Mouse (Mus musculus) heart, postnatal 25 days (tissue): ENCODE measurements around the gene Bcar3. TPM values are rescaled to one million over a fixed set of nuclear protein-coding genes. Genes with fewer than 3 reads are reported as not detected.

Experiments used
- DNase-seq: peaks from one replicate; pipeline ENCODE4 v3.0.0; 2022; ENCODE audit warnings: low spot score
- intact Hi-C: fragments of 180-260 bp; cut with DNase I; formaldehyde crosslinking; loops from one replicate; pipeline ENCODE4 v1.15.1; 2025
- total RNA-seq, 2 experiments: library from RNA; stranded (reverse); gene quantifications; 2 replicates each; pipeline ENCODE4 v1.2.3; 2021

The Bcar3 gene
- total RNA-seq, 2 experiments from 2014 or later = 6.4 to 7.2 TPM

DNA sequence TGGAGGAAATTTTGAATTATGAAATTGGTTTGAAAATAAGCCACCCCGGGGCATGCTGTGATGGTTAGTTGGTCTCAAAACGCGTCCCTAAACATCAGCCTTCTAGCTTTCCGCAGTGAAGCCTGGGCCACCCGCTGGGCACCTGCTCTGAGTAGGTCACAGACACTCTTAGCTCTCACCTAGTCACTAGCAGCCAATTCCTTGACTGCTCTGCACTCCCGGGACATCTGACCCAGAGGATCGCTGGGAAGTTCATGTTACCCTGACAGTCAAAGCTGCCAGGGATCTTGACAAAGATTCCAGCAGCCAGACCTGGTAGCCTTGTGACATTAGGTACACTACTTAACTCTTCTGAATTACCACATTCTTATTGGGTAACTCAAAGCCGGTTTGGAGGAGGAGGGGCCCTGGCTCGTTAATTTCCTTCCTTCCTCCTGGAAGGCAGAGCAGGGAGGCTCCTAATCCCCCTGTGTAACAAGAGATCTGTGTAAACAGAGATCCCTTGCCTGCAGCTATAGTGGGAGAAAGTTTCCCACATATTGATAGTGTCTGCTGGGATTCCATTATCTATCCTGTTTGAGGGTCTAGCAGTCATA, 139.0 kb downstream of the Bcar3 start:
- intact Hi-C loops = no loop called here
- DNase-seq = no peak

DNA sequence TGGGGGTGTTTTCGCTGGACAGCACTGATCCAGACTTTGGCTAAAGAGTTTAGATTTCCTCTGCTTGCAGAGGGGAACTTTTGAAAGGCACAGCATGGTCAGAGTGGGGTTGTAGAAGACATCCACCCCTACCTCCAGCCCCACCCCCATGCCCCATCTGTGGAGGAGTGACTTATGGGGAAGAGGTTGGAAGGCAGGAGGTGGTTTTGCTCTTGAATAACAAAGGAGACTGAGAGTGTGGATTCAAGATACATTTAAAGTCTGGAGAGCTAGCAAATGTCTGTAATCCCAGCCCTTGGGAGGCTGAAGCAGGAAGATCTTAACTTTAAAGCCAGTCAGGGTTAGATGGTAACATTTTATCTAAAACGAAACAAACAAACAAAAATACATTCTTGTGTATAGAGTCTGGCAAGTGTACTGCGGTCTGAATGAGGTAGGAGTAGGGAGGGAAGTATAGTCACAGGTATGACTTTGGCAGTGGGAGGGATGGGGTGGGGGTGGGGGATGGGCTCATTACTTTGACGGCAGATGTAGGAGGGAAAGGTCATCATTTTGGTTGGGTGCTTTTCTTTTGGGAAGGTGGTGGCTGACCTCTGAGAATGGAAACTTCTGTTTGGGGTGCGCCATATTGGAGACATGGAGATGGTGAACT, 140.2 kb downstream of the Bcar3 start:
- intact Hi-C loops = no loop called here
- DNase-seq = no peak

DNA sequence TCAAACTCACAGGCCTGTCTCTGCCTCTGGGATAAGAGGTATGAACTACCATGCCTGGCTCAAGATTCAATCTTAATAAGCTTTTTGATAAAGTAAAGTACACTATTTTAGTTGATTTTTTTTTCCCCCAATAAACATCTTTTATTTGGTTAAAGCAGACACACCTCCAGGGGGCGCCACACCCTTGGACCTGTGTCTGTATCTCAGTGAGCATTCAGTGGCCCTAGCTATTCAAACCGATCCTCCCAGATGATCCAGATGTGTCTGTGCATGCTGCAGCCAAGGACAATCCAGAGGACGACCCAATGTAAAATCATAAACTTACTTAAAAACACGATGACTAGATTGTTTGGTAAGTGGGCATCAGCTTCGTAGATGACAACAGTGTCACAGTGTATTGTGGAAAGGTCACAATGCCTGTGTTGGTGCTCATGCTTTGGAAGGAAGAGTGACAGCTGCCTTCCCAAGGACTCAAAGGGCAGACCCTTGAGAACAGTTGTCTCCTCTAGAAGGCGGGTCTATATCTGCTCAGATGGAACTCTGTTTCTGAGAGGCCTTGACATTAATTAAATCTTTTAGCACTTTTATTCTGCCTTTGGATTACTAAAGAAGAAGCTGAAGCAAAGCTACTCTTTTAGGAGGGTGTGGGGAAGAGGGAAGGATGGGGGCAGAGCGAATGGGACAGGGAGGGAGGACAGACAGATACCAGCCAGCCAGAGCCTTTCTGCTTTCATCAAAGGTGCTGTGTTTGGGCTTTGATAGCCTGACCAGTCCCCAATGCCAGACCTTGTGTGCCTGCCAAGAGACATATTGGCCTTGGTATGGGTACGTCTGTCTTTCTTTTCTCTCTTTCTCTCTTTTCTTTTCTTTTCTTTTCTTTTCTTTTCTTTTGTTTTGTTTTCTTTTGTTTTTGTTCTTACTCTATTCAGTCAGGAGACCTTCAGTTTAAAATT, 141.3 kb downstream of the Bcar3 start:
- DNase-seq = no peak
- intact Hi-C loops = no loop called here

DNA sequence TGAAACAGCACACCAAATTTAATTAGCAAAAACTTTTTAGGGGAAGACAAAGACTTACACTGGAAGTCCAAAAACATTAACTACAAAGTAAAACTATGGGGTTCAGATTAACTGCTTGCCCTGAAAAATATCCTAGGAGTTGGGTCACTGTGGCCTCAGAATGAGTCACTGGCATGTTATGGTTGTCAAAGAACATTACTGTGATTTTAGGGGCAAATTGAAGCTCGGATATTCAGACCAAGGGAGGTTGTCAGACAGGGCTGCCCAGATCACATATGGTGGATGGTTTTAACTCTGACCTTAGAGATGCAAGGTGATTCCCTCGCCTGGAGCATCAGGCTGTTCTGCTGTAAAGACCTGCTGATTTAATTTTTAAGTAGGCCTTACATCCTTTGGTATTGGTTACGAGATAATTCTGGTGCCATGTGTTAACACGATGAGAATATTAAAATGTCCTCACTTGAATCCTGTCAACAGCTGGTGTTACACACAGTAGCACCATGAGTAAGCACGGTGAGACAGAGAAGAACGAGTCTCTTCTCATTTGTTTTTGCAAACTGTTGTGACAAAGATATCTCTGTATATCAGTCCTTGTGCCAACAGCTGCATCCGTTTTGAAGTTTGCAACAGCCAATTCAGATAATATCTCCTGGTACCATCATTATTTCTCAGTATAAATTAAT, 144.3 kb downstream of the Bcar3 start:
- intact Hi-C loops = no loop called here
- no peak for DNase-seq

DNA sequence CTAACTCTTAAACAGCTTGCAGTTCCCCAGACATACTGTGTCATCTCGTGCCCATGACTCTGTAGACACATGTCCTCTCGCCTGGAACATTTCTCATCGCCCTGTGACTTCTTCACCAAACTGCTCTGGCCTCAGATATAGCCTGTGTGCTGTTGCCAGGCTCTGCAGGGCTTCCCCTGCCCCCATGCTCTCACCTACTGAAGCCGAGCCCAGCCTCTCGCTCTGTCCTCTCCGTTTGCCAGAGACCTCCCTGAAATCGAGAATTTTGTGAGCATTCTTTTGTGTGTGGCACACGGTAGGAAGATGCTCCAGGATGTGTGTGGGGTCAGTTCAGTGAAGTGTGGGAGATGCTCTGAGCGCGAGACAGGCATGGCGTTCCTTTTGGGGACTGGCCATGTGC, 151.8 kb downstream of the Bcar3 start:
- intact Hi-C loops = no loop called here
- no peak for DNase-seq

DNA sequence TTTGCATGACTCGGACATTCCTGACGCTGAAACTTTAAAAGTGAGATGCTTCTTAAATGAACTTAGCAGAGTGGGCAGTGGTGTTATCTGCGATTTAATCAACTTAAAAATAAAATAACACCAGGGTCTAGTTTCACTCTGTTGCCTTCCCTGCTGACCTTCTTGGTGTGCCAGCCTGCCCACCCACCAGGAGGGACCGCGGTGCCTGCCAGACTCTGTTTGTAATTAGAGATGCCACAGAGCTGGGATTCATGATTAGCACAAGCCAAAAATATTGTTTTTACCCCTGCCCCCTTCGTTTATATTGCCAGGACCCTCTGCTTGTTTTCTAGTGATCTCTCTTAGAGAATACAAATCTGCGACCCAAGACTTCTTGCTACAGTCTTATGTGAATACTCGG, 152.7 kb downstream of the Bcar3 start:
- no peak for DNase-seq
- intact Hi-C loops = no loop called here

DNA sequence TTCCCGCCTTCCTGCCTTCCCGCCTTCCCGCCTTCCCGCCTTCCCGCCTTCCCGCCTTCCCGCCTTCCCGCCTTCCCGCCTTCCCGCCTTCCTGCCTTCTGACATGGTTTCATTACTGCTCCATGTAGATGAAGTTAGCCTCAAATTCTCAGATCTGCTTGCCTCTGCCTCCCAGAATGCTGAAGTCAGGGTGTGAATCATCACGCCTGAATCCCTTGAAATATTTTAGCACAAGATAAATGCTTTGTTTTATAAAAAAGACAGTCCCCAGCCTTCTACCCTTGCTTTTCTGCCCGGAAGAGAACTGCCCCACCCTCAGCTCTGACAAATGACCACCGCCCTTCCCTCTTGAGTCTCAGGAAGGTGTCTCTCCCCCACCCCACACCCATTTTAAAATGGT, 154.3 kb downstream of the Bcar3 start:
- intact Hi-C loops = no loop called here
- DNase-seq = no peak

DNA sequence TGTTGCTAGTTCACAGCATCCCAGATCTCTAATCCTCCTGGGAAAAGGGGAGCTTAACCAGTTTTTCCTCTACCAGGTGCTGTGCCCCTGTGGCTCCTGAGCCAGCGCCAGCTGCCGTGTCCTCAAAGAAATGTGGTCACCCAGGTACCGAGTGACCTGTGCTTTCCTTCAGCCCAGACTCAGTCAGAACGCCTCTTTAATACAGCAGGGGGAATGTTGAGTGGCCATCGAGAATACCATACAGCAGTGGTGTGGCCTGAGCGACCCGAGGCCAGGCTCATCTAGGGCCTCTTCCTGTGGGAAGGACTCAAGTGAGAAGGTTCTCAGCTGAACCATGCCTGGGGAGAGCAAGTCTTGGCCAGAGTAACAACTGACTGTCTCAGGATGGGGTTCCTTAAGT, 156.1 kb downstream of the Bcar3 start:
- DNase-seq = no peak
- intact Hi-C loops = no loop called here

DNA sequence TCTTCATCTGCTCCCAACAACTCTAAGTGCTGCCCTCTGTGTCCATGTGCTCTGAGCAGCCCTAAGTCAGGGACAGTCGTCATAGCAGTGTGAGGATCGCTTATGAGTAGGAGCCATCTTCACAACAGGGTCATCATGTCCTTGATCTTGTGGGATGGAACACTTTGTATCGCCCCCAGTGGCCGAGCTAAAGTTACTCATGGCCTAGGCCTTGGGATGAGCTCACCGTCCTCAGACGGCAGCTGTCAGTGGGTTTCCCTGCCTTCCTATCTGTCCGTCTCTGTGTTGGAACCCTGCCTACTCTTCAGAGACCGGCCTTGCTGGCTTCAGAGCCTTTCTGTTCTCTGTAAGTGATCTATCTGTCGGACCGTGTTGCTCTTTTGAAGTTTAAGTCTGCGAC, 159.9 kb downstream of the Bcar3 start:
- intact Hi-C loops = no loop called here
- DNase-seq = no peak

DNA sequence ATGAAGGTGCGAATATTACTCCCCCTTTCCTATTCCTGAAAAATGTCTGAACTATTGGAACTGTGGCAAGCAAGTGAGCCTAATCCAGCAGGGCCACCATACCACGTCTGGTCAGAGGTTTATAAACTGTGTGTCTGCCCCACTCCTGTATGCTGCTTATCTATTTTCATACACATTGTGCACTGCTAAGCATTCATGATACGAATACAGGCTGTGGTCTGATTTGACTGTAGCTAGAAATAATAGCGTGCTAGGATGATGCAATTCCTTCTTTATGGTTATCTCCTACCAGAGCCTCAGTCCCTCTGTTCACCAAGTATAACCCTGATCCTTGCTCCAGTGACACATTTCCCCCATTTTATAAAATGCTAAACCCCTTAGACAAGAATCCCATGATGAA, 162.2 kb downstream of the Bcar3 start:
- intact Hi-C loops = no loop called here
- DNase-seq = no peak

DNA sequence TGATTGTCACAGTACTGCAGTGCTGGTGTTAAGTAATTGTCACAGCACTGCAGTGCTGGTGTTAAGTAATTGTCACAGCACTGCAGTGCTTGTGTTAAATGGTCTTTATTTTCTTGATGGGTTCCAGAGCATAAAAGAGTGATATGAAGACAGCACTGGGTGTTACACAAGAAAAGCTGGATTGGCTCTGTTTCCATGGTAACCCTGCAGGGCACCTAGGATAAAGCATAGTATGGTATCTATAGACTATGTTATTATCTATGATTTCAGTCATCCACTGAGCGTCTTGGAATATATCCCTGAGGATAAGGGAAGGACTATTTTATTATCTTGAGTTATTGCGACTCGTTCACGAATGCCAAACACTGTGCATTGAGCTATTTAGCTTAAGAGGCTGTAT, 162.9 kb downstream of the Bcar3 start:
- no peak for DNase-seq
- intact Hi-C loops = no loop called here

DNA sequence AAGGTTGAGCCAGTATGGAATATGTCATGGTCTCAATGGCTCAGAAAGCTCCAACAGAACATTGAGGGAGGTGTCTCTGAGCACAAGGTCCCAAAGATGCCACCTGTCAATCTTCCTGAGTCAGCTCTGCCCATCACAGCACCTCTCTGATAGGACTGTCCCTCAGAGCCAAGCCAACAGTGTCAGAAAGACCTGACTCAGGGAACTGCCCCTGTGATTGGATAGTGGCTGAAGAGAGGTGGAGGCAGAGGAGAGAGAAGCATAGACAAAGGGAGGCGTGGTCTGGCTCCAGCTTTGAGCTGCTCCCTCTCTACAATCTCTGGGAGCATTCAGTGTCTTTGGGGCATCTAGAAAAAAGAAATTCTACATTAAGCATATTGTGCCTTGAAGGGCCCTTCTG, 163.8 kb downstream of the Bcar3 start:
- DNase-seq = no peak
- intact Hi-C loops = no loop called here

DNA sequence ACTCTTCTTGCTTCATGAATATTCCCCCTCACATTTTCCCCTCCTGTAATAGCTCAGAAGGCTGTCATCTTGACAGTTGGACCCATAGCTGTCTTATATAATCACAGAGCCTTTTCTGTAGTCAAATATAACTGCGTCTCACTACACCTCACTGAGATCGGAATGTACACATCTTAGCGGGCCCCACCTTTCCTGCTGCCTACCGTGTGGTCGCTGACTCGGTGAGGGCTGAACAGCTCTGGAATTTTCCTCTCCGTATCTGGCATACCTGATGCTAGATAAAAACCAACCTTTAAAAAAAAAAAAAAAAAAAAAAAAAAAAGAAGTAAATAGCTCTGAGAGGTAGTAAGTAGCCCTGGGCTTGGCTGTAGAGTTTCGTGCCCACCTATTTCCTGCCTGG, 164.8 kb downstream of the Bcar3 start:
- intact Hi-C loops = no loop called here

DNA sequence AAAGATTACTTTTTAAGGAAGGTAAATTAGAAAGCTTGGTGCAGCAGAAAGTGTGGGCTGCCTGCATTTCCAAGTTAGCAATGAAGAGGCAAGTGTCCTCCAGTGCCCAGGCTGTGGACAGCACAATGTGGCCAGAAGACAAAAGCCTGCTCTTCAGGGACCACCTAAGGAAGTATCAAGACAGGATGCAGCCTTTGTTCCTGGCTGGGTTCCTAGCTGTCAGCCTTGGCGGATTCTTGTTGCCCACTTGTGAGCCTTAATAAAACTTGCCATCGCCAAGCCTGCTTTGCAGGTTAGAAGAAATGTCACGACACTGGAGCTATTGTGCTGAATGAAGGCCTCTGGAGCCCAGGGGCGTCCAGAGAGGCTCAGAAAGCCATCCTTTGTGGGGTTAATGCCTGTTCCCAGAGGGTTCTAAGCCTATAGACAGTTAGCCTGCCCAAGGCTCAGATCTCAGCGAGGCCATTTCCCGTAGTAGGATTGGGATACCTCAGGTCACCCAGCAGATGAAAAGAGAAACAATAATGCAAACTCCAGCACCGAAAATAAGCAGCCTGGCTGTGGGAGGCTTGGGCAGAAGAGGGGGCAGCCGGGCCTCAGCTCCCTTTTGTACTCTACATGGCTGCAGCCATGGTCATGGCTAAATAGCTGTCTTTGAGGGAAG, 167.0 kb downstream of the Bcar3 start:
- intact Hi-C loops = loop anchor here (5.0 to 10.0 kb wide), 2 partner anchors 39 to 576 kb away; no protein-coding TSS in a partner anchor
- DNase-seq = no peak

More for the DNA sequence above, 164.8 kb downstream of the Bcar3 start:
- DNase-seq = no peak

DNA sequence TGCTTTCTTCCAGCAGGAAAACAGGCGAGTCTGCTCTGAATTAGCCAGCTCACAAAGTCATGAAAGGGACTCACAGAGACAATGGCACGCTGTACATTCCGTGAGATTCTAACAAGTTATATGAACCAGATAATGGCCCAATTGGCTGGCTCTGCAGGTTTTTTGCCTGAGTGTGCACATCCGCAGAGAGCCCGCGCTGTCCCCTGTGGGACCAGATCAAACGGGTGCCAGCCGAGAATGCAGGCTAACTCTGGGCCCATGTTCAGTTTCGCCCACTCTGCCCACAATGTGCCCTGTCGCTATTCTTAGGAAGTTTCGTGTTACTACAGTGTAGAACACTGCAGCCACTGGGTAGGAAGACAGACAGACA, 167.6 kb downstream of the Bcar3 start:
- DNase-seq = no peak
- intact Hi-C loops = loop anchor here (5.0 to 10.0 kb wide), 2 partner anchors 39 to 577 kb away; no protein-coding TSS in a partner anchor

DNA sequence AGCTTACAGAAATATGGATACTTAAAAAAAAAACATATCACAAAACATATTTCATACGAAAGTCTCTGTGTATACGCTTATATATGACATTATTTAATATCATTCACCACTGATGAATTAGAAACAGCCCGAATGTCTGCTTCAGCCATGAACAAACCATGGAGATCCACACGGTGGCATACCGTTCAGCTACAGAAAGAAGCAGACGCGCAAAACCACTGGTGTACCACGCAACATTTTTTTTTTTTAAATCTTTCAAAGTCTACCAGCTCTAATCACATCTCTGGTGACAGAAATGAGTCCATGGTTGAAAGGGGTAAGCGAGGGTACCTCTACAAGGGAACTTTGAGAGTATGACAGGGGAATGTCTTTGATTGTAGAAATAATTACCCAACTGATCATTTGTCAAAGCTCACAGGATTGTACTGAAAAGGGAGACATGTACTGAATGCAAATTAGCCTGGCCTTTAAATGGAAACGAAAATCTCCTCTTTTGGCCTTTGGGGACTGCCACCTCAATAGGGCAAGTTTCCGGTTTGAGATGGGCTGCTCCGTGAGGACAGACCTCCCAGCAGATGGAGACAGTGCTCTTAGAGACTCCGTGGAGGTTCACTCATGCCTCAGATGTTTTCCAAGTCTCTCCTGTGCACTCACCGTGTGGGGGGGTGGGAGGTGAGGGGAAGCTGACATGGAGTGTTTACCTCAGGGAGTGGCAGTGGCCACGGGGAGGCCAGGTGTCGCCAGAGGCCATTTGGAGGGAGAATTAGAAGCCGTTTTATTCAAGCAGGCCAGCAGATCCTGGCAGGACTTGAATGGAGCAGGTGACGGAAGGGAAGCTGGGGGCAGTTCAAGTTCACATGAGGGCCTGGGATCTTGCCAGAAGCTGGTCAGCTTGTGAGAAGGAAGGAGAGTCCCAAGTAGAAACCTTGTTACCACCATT, 168.3 kb downstream of the Bcar3 start:
- intact Hi-C loops = loop anchor here (5.0 to 10.0 kb wide), 2 partner anchors 40 to 577 kb away; no protein-coding TSS in a partner anchor
- DNase-seq = no peak

DNA sequence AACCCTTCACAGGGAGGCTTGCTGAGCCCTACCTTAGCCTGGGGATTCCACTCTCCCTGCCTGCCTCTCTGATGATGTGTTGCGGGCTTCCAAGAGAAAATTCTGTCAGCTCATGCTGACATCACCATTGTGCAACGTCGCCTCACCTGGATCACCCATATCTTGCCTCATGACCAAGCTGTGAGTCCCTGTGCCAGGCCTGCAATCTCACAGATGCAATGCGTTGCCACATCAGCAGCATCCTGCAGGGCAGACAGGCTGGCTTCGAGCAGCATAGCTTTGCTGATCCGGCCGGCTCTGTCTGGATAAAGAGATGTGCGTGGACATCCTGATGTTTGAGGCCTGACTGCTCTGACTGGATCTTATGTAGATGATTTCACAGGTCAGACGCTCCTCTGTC, 169.2 kb downstream of the Bcar3 start:
- DNase-seq = no peak
- intact Hi-C loops = loop anchor here (5.0 to 10.0 kb wide), 2 partner anchors 41 to 578 kb away; no protein-coding TSS in a partner anchor

DNA sequence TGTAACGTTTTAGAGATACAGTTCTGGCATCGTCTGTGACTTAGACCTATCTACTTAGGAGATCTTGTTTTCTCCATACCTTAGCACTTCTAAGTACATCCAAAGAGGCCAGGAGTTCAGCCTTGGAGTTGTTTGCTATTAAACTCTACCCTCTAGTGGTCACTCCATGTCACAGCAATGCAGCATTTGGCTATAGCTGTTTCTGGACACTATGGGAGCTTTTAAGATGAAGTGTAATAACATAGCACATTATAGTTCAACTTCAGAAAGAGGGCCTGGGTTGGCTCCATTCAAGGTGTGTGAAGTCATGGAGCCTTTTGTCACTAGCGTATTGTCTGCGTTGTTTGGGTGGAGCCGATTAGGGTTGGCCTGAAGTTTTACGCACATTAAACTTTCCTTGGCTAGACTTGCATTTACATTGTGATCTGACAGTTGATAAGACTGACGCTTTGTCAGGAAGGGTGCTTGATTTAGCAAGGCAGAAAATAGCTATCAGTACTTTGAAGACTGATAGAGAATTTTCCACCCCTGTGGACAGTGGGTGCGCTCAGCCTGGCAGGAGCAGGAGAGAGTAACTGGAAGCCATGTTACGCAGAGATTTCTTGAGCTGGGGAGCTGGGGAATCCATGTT, 172.3 kb downstream of the Bcar3 start:
- intact Hi-C loops = loop anchor here (1.0 to 10.0 kb wide), 4 partner anchors 154 to 581 kb away; no protein-coding TSS in a partner anchor
- DNase-seq = no peak
